Mouse (Mus musculus) liver, embryonic 11.5 days (tissue): ENCODE measurements around the gene Kif5a. TPM values are rescaled to one million over a fixed set of nuclear protein-coding genes. Genes with fewer than 3 reads are reported as not detected.

Source experiments
- ATAC-seq: fragments of 200-750 bp; cut with Nextera tagmentation; replicated peaks from 2 replicates; pipeline ENCODE4 v1.8.0; 2017; ENCODE audit warnings: moderate number of reproducible peaks, mild to moderate bottlenecking, moderate TSS enrichment, moderate library complexity; ENCODE audit not compliant: low FRiP score
- DNase-seq: peaks from one replicate; pipeline ENCODE4 v3.0.0-alpha.2; 2017; ENCODE audit warnings: low spot score
- H3K27ac ChIP-seq: fragments of 300-500 bp; sonication (generic); 2 replicates; pipeline ENCODE4 v1.5.1; 2014; ENCODE audit warnings: mild to moderate bottlenecking, low read depth, low read length, control low read depth
- H3K27me3 ChIP-seq: fragments of 300-500 bp; sonication (generic); replicated peaks from 2 replicates; pipeline ENCODE4 v1.6.1; 2014; ENCODE audit warnings: low read length, mixed read lengths; ENCODE audit not compliant: control insufficient read depth, insufficient read depth
- H3K36me3 ChIP-seq: fragments of 300-500 bp; sonication (generic); 2 replicates; pipeline ENCODE4 v1.6.1; 2014; ENCODE audit warnings: mild to moderate bottlenecking, low read length, moderate library complexity, mixed read lengths; ENCODE audit not compliant: control insufficient read depth, insufficient read depth
- H3K4me1 ChIP-seq: fragments of 300-500 bp; sonication (generic); replicated peaks from 2 replicates; pipeline ENCODE4 v1.6.1; 2014; ENCODE audit warnings: low read length, mixed read lengths; ENCODE audit not compliant: control insufficient read depth, insufficient read depth
- H3K4me2 ChIP-seq: fragments of 300-500 bp; sonication (generic); 2 replicates; pipeline ENCODE4 v1.6.1; 2014; ENCODE audit warnings: mild to moderate bottlenecking, control low read depth, moderate library complexity
- H3K4me3 ChIP-seq: fragments of 300-500 bp; sonication (generic); 2 replicates; pipeline ENCODE4 v1.5.1; 2014; ENCODE audit warnings: low read depth, low read length, control low read depth
- H3K9ac ChIP-seq: fragments of 300-500 bp; sonication (generic); 2 replicates; pipeline ENCODE4 v1.6.1; 2014; ENCODE audit warnings: low read depth, low read length, control low read depth
- H3K9me3 ChIP-seq: fragments of 300-500 bp; sonication (generic); 2 replicates; pipeline ENCODE4 v1.6.1; 2016; ENCODE audit warnings: low read length, inconsistent platforms, mixed read lengths; ENCODE audit not compliant: control insufficient read depth
- WGBS: fragments of 180-500 bp; shearing (Covaris S2); extraction: QIAGEN DNeasy Blood & Tissue Kit; methylation state at CpG from one replicate; pipeline ENCODE4 v1.1.7; 2014; 5-methylcytosine and 5-hydroxymethylcytosine counted together
- polyA plus RNA-seq: library from polyadenylated mRNA; unstranded; fragments of >200 nt; fragmentation: Nextera tagmentation; extraction: Ambion mirVana; gene quantifications from 2 replicates; pipeline ENCODE4 v1.2.1, GENCODE M21; 2014

Kif5a gene
- polyA plus RNA-seq, 1 experiment from 2014 or later: 1.4 TPM

- H3K4me2 ChIP-seq: no peak overlapping the region
- no peak overlapping the region for H3K27ac ChIP-seq
- H3K27me3 ChIP-seq: no peaks in the 10 kb centered on the region
- no peaks in the 10 kb centered on the region for H3K9me3 ChIP-seq
- peaks cover 17% of the 10 kb centered on the region for H3K4me1 ChIP-seq
- peaks cover 49% of the 10 kb centered on the region for H3K36me3 ChIP-seq
- DNase-seq (no peak), ATAC-seq (peak; percentile 53)
- no peak overlapping the region for H3K4me3 ChIP-seq
- 82% methylated on average over 11 of the region's 11 CpGs for WGBS
- H3K9ac ChIP-seq: no peak overlapping the region
Observed at GRCm38 (mm10) chr10:127274261-127275022, 11.3 kb upstream of the Kif5a start.

GRCm38 (mm10) chr10:127272371-127272770 lies 9.2 kb upstream of the Kif5a start:
- no peaks in the 10 kb centered on the region for H3K27me3 ChIP-seq
- H3K4me3 ChIP-seq: no peak overlapping the region
- no peak overlapping the region for H3K4me2 ChIP-seq
- H3K4me1 ChIP-seq: peaks cover 32% of the 10 kb centered on the region
- 82% methylated on average over 5 of the region's 5 CpGs for WGBS
- no peak overlapping the region for H3K9ac ChIP-seq
- no peaks in the 10 kb centered on the region for H3K9me3 ChIP-seq
- ATAC-seq (no peak), DNase-seq (no peak)
- no peak overlapping the region for H3K27ac ChIP-seq
- H3K36me3 ChIP-seq: peaks cover 39% of the 10 kb centered on the region

GRCm38 (mm10) chr10:127269884-127270283 lies 6.7 kb upstream of the Kif5a start:
- no peak for DNase-seq
- H3K4me3 ChIP-seq: no peak overlapping the region
- H3K4me2 ChIP-seq: peak overlapping the region; percentile 20; the same call in 1 of the 2 replicates
- no peak overlapping the region for H3K27ac ChIP-seq
- no peaks in the 10 kb centered on the region for H3K27me3 ChIP-seq
- WGBS: 64% methylated on average over 4 of the region's 4 CpGs
- no peak overlapping the region; the same call in 1 of the 2 replicates for H3K9ac ChIP-seq
- peaks cover 17% of the 10 kb centered on the region; the same call in 1 of the 2 replicates for H3K36me3 ChIP-seq
- no peaks in the 10 kb centered on the region for H3K9me3 ChIP-seq
- no peak for ATAC-seq
- peaks cover 39% of the 10 kb centered on the region for H3K4me1 ChIP-seq

GRCm38 (mm10) chr10:127269036-127269435 lies 5.9 kb upstream of the Kif5a start:
- WGBS: 87% methylated on average over 12 of the region's 12 CpGs
- ATAC-seq: no peak
- no peak overlapping the region for H3K9ac ChIP-seq
- no peak overlapping the region for H3K4me3 ChIP-seq
- no peak overlapping the region for H3K27ac ChIP-seq
- peaks cover 4% of the 10 kb centered on the region; the same call in 1 of the 2 replicates for H3K27me3 ChIP-seq
- no peaks in the 10 kb centered on the region for H3K9me3 ChIP-seq
- H3K4me2 ChIP-seq: no peak overlapping the region
- DNase-seq: no peak
- H3K36me3 ChIP-seq: peaks cover 11% of the 10 kb centered on the region; the same call in 1 of the 2 replicates
- H3K4me1 ChIP-seq: peaks cover 32% of the 10 kb centered on the region

- no peak overlapping the region for H3K4me3 ChIP-seq
- WGBS: 74% methylated on average over 5 of the region's 5 CpGs
- no peak overlapping the region for H3K4me2 ChIP-seq
- ATAC-seq (no peak), DNase-seq (no peak)
- H3K36me3 ChIP-seq: peaks cover 11% of the 10 kb centered on the region; the same call in 1 of the 2 replicates
- H3K9ac ChIP-seq: no peak overlapping the region
- no peaks in the 10 kb centered on the region for H3K9me3 ChIP-seq
- H3K4me1 ChIP-seq: peaks cover 28% of the 10 kb centered on the region
- H3K27ac ChIP-seq: no peak overlapping the region
- peaks cover 8% of the 10 kb centered on the region for H3K27me3 ChIP-seq
Observed at GRCm38 (mm10) chr10:127268401-127268800, 5.3 kb upstream of the Kif5a start.

DNA sequence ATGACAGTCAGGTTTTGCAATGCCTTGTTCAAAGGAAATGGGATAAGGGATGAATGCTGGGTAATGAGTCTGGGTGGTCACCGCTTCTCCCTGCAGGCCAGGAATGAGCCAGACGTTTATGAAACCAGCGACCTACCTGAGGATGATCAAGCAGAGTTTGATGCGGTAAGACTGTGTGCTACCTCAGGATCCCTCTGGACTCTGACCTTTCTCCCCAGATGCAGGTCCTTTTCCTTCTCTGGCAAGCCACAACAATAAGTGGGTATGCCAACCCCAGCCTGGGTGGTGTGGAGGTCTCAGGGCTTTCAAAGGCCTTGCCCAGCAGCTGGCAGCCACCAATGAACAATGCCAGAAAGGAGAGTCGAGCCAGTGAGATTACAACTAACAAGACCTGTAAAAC lies 4.2 kb upstream of the Kif5a start:
- Histone ChIP-seq H3K9me3 (no peaks in the 10 kb centered on the region), H3K36me3 (peaks cover 11% of the 10 kb centered on the region; the same call in 1 of the 2 replicates), H3K4me1 (peaks cover 35% of the 10 kb centered on the region), H3K27me3 (peaks cover 19% of the 10 kb centered on the region), H3K27ac (peak overlapping the region; percentile 54; the same call in 1 of the 2 replicates), H3K4me3 (peak overlapping the region; percentile 100), H3K4me2 (peak overlapping the region; percentile 97), H3K9ac (peak overlapping the region; percentile 100)
- DNase-seq: no peak
- ATAC-seq: no peak
- WGBS: 71% methylated on average over 5 of the region's 5 CpGs

- WGBS: 1% methylated on average over 70 of the region's 70 CpGs
- peak within 1 kb of the TSS; percentile 100 for H3K4me3 ChIP-seq
- peak within 1 kb of the TSS; percentile 97 for H3K4me2 ChIP-seq
- peak within 1 kb of the TSS; percentile 92 for H3K27ac ChIP-seq
- peaks cover 35% of the 10 kb centered on the region for H3K4me1 ChIP-seq
- DNase-seq: peak; percentile 92
- peaks cover 25% of the 10 kb centered on the region for H3K27me3 ChIP-seq
- peaks cover 11% of the 10 kb centered on the region; the same call in 1 of the 2 replicates for H3K36me3 ChIP-seq
- H3K9me3 ChIP-seq: no peaks in the 10 kb centered on the region
- H3K9ac ChIP-seq: peak within 1 kb of the TSS; percentile 100
- peak; percentile 98 for ATAC-seq
Observed at GRCm38 (mm10) chr10:127266112-127267091, 3.3 kb upstream of the Kif5a start, which contains the start of gene Dctn2. Dctn2 (plus strand) TSS chr10:127266368.

- Histone ChIP-seq H3K27me3 (peaks cover 25% of the 10 kb centered on the region), H3K4me2 (peak overlapping the region; percentile 97), H3K4me3 (peak overlapping the region; percentile 100), H3K27ac (no peak overlapping the region), H3K36me3 (peaks cover 11% of the 10 kb centered on the region; the same call in 1 of the 2 replicates), H3K9ac (peak overlapping the region; percentile 100; the same call in 1 of the 2 replicates), H3K4me1 (peaks cover 35% of the 10 kb centered on the region), H3K9me3 (no peaks in the 10 kb centered on the region)
- 25% methylated on average over 4 of the region's 4 CpGs for WGBS
- ATAC-seq: peak; percentile 60
- DNase-seq: no peak
Observed at GRCm38 (mm10) chr10:127265727-127266111, 2.6 kb upstream of the Kif5a start.
